In the genomic region with DNA sequence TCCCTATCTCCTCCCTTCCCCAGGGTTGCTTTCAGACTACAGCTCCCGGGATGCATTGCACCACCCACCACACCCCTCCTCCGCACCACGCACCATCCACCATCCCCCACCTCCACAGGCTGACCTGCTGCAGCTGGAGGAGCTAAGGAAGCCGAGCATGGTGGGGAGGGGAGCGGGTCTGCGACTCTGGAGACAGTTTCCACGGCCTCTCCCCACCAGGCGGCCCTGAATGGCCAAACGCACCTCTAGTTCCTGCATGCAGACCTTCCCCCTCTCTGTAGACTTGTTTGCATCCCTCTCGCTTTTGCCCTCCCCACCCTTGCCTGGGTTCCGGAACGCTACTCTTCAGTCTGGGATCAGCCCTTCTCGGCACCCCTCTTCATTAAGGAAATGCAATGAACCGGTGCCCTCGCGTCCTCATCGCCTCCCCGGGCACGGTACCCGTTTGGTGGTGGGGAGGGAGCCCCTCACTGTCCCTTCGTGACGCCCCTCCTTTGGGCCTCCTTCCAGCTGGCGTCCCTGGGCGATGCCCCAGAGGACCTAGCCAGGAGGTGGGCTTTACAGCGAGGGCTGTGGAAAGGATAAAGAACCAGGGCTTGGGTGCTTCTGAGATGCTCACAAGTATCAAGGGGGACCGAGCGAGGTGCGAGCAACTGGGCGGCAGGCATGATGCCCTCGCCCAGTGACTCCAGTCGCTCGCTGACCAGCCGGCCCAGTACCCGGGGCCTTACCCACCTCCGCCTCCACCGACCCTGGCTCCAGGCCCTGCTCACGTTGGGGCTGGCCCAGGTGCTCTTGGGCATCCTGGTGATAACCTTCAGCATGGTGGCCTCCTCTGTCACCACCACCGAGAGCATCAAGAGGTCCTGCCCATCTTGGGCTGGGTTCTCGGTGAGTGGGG, we compare ENCODE assay signal across 7 mouse cellular contexts. TPM values are rescaled to one million over a fixed set of nuclear protein-coding genes. Genes with fewer than 3 reads are reported as not detected.
A peak's percentile ranks its signal among the peaks of the same experiment; 100 is the strongest.
DNase-seq lines count a peak whose midpoint lies in the region; ATAC-seq and TF ChIP-seq lines count a peak whose summit lies in the region.

A gene (plus strand): TSS at position 86 of the 901 bp plus-strand sequence.

- no peak within 1 kb of the TSS for H3K27ac ChIP-seq in bone marrow macrophage, adult 2 months (ENCODE audit: insufficient read depth, low read depth, low read length)
- H3K27ac ChIP-seq in embryonic fibroblast, embryonic 13.5 days (ENCODE audit: insufficient read depth, low read length): 0 out of 2 replicates have a peak within 1 kb of the TSS, but pooled peaks have one; percentile 2
- H3K27ac ChIP-seq in limb, embryonic 11.5 days (replicated peaks; ENCODE audit: low read depth, low read length): peak within 1 kb of the TSS; percentile 73
- peak within 1 kb of the TSS; percentile 90 for H3K27ac ChIP-seq in midbrain, embryonic 12.5 days (replicated peaks)
- H3K27ac ChIP-seq in spleen, adult 2 months (ENCODE audit: insufficient read depth, low read length): peak within 1 kb of the TSS; percentile 63

- peak within 1 kb of the TSS; percentile 49 for H3K4me3 ChIP-seq in bone marrow macrophage, adult 2 months (ENCODE audit: insufficient read depth, low read length)
- peak within 1 kb of the TSS; percentile 65 for H3K4me3 ChIP-seq in embryonic fibroblast, embryonic 13.5 days (ENCODE audit: insufficient read depth, low read length)
- peak within 1 kb of the TSS; percentile 66 for H3K4me3 ChIP-seq in limb, embryonic 11.5 days (ENCODE audit: low read depth, low read length)
- H3K4me3 ChIP-seq in midbrain, embryonic 12.5 days: peak within 1 kb of the TSS; percentile 62
- H3K4me3 ChIP-seq in spleen, adult 2 months (ENCODE audit: extremely low read depth, insufficient read depth, insufficient read length): peak within 1 kb of the TSS; percentile 68

- H3K4me2 ChIP-seq in limb, embryonic 11.5 days (ENCODE audit: low read depth, severe bottlenecking): peak within 1 kb of the TSS; percentile 96
- H3K4me2 ChIP-seq in midbrain, embryonic 12.5 days (replicated peaks): peak within 1 kb of the TSS; percentile 96

- peaks cover 22% of the 10 kb centered on the region for H3K36me3 ChIP-seq in limb, embryonic 11.5 days (ENCODE audit: control insufficient read depth, insufficient read depth, low read length)
- H3K36me3 ChIP-seq in midbrain, embryonic 12.5 days: peaks cover 39% of the 10 kb centered on the region
- H3K36me3 ChIP-seq in spleen, adult 2 months (ENCODE audit: control insufficient read depth, insufficient read depth, low read length): peaks cover 11% of the 10 kb centered on the region

- TF ChIP-seq POLR2A in bone marrow macrophage, adult 2 months (IDR thresholded peaks at IDR 0.05; ENCODE audit: borderline replicate concordance, low read depth, low read length): no peak
- TF ChIP-seq POLR2A in embryonic fibroblast, embryonic 13.5 days (IDR thresholded peaks at IDR 0.05; ENCODE audit: low read depth, low read length): peak; percentile 94
- no peak for TF ChIP-seq POLR2A in spleen, adult 2 months (IDR thresholded peaks at IDR 0.05; ENCODE audit: low read depth, low read length)

- no peak for TF ChIP-seq CTCF in bone marrow macrophage, adult 2 months (IDR thresholded peaks at IDR 0.05; ENCODE audit: low read depth, low read length)
- no peak for TF ChIP-seq CTCF in embryonic fibroblast, embryonic 13.5 days (IDR thresholded peaks at IDR 0.05; ENCODE audit: borderline replicate concordance, insufficient read depth, low read length)
- TF ChIP-seq CTCF in spleen, adult 2 months (IDR thresholded peaks at IDR 0.05; ENCODE audit: extremely low read depth, insufficient read depth, insufficient read length, insufficient replicate concordance): no peak

- peak within 1 kb of the TSS; percentile 84 for H3K9ac ChIP-seq in limb, embryonic 11.5 days (ENCODE audit: low read length)
- H3K9ac ChIP-seq in midbrain, embryonic 12.5 days (replicated peaks): peak within 1 kb of the TSS; percentile 88

- H3K9me3 ChIP-seq in limb, embryonic 11.5 days (ENCODE audit: control insufficient read depth, low read length): no peaks in the 10 kb centered on the region
- no peaks in the 10 kb centered on the region for H3K9me3 ChIP-seq in midbrain, embryonic 12.5 days

- peaks cover 4% of the 10 kb centered on the region for H3K4me1 ChIP-seq in bone marrow macrophage, adult 2 months (ENCODE audit: control insufficient read depth, insufficient read depth, low read length)
- peaks cover 5% of the 10 kb centered on the region; the same call in 1 of the 2 replicates for H3K4me1 ChIP-seq in embryonic fibroblast, embryonic 13.5 days (ENCODE audit: control insufficient read depth, insufficient read depth, low read length)
- peaks cover 30% of the 10 kb centered on the region for H3K4me1 ChIP-seq in limb, embryonic 11.5 days (ENCODE audit: control insufficient read depth, insufficient read depth, low read length)
- H3K4me1 ChIP-seq in midbrain, embryonic 12.5 days: peaks cover 54% of the 10 kb centered on the region
- peaks cover 28% of the 10 kb centered on the region for H3K4me1 ChIP-seq in spleen, adult 2 months (ENCODE audit: control insufficient read depth, insufficient read depth, insufficient read length)

- no peaks in the 10 kb centered on the region for H3K27me3 ChIP-seq in limb, embryonic 11.5 days (ENCODE audit: control insufficient read depth, insufficient read depth, low read length)
- H3K27me3 ChIP-seq in midbrain, embryonic 12.5 days: peaks cover 14% of the 10 kb centered on the region
- no peaks in the 10 kb centered on the region for H3K27me3 ChIP-seq in spleen, adult 2 months (ENCODE audit: control insufficient read depth, insufficient read depth, low read length)

- ATAC-seq in limb, embryonic 11.5 days (ENCODE audit: insufficient number of reproducible peaks, low FRiP score, low TSS enrichment, low read depth): peak; percentile 91
- peak; percentile 91 for ATAC-seq in midbrain, embryonic 12.5 days (ENCODE audit: low FRiP score, low read depth)

- WGBS in limb, embryonic 11.5 days: 5% methylated on average over 39 of the region's 39 CpGs
- 6% methylated on average over 39 of the region's 39 CpGs for WGBS in midbrain, embryonic 12.5 days
- 16% methylated on average over 38 of the region's 39 CpGs for WGBS in spleen, adult 2 months

- DNase-seq in heart, adult 8-10 months (ENCODE audit: low spot score): peak; percentile 87
- DNase-seq in kidney, adult 8-10 months: peak; percentile 78 to 80
- peak; percentile 89 for DNase-seq in limb, embryonic 11.5 days (ENCODE audit: low spot score)
- DNase-seq in spleen, adult 2 months (ENCODE audit: low read depth in 1 of 2, low spot score in 2 of 2): peak in 1 of 2 experiments; percentile 59

RNA-seq across cellular contexts. Expression of the gene that starts here (rescaled TPM):
- 17.4 TPM in 2 replicates for polyA plus RNA-seq in bone marrow macrophage, adult 2 months (2012; ENCODE audit: insufficient read depth, insufficient read length, missing spikeins)
- polyA plus RNA-seq in embryonic fibroblast, embryonic 13.5 days (2011; ENCODE audit: insufficient read length, low read depth, missing spikeins): 46.9 and 49.5 TPM in 2 replicates
- 1 to 10 TPM; 2.6 to 4.8 (median 4.3) TPM for total RNA-seq in heart, adult 8-10 months (2022)
- 24.0 and 27.1 TPM in 2 replicates for polyA plus RNA-seq in limb, embryonic 11.5 days (2014; fragmentation: Nextera tagmentation; extraction: Ambion mirVana)
- 29.5 and 30.3 TPM in 2 replicates for polyA plus RNA-seq in midbrain, embryonic 12.5 days (2016; fragmentation: Nextera tagmentation; extraction: Ambion mirVana)
- polyA plus RNA-seq in spleen, adult 2 months (2012; rRNA removed): 104 and 115 TPM in 2 replicates
